Mouse (Mus musculus) c-Kit-positive CD71-positive TER-119-negative erythroid progenitor cells, embryonic 14.5 days (primary cell): ENCODE results near the gene Sez6.
A peak's percentile ranks its signal among the peaks of the same experiment; 100 is the strongest.

Source experiments
- DNase-seq: peaks from one replicate; pipeline ENCODE4 v3.0.0-alpha.2; 2013; ENCODE audit warnings: low read depth

Sez6 gene

DNA sequence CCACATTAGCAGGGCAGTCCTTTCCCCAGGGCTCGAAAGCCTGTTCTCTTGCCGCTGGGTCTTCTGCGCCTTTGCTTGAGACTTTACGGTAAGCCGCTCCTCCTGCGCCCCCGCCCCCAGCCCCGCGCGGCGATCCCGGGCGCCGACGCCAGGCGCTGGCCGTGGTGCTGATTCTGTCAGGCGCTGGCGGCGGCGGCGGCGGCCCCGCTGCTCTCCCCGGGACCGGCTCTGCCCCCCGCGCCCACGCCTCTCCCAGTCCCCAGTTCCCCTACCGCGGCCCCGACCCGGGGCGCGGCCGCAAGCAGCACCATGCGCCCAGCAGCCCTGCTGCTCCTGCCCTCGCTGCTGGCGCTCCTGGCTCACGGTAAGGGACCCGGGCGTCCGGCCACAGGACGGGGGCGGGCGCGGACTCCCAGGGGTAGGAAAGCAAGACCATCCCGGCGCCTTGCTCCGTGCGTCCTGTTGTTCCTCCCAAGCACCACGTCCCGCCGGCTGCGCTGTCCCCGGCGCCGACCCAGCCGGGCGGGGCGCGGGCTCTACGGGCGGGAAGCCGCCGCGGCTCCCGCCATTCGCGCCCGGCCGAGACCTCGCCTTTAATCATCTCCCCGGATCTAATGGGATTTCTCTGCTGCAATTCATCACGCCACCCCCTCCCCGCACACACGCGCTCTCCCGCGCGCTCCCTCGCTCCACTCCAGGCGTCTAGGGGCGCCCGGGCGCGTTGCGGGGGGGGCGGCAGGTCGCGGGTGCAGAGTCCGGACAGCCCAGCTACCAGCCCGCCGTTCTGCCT lies at the start of gene Sez6:
Sez6 (plus strand) TSS at position 50 of the 790 bp plus-strand sequence.
- peak; percentile 49 for DNase-seq

DNA sequence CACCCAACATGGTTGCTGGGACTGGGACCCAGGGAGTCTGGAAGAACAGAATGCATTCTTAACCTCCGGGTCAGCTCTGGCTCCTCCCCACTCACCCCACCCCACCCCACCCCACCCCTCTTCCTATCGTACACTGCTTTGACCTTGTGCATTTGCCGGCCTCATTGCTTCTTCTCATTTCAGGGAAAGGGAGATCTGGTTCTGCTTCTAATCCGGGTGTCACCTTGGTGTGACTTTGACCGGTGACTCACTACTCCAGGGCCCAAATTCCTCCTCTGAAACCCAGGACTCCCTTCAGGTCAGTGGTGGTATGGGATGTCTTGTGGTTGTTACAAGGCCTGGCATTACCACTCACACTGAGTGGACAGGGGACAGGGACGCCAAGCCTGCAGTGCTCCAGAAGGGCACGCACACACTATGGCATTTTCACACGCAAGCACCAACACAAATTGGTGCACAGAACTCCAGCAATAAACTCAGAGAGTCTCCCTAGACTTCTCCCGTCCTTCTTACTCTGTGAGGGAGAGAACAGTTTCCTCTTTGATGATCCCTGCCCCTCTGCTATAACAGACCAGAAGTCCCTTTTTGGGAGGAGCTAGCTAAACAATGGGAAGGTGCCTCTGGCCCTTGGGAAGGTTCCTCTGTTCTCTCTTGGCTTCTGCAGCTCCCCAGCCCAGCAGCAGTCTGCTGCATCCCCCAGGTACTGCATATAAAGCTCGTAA lies 45.9 kb upstream of the Sez6 start:
- DNase-seq: no peak

DNA sequence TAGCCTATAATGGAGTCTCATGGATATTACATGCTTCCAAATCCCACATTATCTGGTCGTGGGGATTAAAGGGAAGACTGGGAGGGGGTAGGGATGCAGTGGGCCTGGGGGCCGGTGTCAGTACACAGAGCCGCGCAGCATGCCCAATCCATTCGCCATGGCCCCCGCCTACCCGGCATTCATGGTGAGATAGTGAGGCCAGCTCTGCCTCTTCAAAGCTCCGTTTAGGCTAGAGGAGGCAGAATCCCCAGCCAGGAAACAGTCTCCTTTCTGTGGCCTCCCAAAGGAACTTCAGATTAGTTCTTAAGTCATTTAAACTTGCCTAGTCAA lies 45.4 kb upstream of the Sez6 start:
- DNase-seq: no peak

- DNase-seq: no peak
Measured at GRCm38 (mm10) chr11:77887373-77887960, 43.1 kb upstream of the Sez6 start.

DNA sequence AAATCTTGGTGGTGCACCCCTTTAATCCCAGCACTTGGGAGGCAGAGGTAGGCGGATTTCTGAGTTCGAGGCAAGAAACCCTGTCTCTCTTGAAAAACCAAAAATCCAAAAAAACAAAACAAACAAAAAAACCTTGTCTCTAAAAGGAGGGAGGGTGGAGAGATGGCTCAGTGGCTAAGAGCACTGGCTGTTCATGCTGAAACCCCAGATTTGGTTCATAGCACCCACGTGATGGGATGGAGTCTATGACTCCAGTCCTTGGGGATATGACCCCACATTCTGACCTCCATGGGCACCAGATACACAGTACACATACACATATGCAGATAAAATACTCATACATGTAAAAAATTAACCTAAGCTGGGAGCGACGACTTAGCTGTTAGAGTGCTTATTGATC lies 41.8 kb upstream of the Sez6 start:
- no peak for DNase-seq

GRCm38 (mm10) chr11:77889484-77889883 lies 41.1 kb upstream of the Sez6 start:
- no peak for DNase-seq

GRCm38 (mm10) chr11:77890648-77891258 lies 39.8 kb upstream of the Sez6 start:
- no peak for DNase-seq

DNA sequence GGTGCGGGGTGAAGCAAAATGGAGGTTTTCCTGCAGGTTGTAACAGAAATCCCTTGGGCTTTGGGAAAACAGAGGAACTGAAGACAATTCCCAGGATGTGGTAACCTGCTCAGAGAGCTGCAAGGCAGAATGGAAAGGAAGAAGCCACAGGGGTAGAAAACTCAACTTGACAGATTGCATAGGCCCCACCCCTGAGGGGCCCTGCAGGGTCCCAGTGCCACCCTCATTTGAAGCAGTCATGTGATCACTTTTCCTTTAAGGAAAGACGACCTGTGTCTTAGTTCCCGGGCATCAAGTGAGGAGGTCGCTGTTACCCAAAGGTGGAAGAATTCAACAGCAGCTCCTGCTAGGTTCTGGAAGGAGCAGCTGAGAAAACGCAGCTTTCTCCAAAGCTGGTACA lies 37.7 kb upstream of the Sez6 start:
- no peak for DNase-seq

- no peak for DNase-seq
Measured at GRCm38 (mm10) chr11:77893283-77893682, 37.3 kb upstream of the Sez6 start.

DNA sequence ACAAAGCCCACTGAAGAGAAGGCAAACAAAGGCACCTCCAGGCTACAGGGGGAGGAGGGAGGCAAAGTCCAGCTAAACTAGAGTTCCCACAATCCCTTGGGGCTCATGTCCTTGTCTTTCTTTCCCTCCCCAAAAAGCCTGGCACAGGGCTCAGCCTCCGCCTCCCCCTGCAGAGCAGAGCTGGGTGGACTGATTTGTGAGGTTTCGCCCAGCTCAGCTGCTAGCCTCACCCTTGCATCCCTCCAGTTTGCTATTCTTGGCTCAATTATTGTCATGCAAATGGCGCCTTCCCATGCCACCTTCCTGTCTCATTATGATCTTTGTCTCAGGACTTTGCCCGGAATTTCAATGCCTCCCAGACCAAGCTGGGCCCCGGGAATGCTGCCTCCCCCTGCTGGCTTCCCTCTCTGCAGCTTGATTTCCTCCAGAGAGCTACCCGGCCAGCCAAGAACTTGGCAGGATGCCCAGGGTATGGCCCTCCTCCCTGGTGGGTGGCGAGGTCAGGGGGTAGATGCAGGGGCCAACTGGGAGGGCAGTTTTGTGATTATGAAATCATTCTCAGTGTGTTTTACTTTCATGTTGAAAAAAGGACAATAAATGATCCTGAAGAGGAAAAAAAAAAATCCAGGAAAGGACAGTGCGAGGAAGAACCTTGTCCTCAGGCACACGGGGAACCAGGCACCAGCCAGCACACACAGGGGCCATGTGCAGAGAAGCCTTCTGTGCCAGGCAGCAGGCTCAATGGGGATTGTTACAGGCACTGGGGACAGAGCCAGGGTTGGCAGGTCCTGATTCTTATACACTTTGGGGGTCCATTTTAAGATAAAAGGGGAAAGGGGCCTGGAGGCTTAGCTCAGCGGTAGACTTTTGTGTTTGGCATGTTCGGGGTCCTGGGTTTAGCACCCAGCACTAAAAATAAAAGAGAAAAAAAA lies 36.5 kb upstream of the Sez6 start, which contains the start of gene Pipox:
Pipox (minus strand) TSS at position 310 of the 932 bp plus-strand sequence.
- no peak for DNase-seq

- DNase-seq: no peak
Measured at GRCm38 (mm10) chr11:77894967-77895366, 35.6 kb upstream of the Sez6 start.

DNA sequence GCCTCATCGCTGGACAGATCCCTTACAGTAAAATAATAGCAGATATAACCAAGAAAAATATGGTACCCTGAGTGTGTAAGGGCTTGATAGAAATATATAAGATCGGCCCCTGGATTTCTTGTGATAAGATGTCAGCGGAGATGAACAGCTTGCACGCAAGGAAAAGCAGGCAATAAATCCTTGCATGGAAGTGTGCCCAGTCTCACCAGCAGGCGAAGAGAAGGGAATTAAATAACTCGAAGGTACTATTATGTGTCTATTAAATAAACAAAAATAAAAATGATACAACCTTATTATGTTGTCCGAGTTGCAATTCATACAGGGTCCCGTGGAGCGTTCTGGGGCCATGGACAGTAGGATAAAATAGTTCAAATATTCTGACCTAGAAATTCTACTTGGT lies 34.6 kb upstream of the Sez6 start:
- DNase-seq: no peak

- no peak for DNase-seq
Measured at GRCm38 (mm10) chr11:77896480-77896819, 34.1 kb upstream of the Sez6 start.

DNA sequence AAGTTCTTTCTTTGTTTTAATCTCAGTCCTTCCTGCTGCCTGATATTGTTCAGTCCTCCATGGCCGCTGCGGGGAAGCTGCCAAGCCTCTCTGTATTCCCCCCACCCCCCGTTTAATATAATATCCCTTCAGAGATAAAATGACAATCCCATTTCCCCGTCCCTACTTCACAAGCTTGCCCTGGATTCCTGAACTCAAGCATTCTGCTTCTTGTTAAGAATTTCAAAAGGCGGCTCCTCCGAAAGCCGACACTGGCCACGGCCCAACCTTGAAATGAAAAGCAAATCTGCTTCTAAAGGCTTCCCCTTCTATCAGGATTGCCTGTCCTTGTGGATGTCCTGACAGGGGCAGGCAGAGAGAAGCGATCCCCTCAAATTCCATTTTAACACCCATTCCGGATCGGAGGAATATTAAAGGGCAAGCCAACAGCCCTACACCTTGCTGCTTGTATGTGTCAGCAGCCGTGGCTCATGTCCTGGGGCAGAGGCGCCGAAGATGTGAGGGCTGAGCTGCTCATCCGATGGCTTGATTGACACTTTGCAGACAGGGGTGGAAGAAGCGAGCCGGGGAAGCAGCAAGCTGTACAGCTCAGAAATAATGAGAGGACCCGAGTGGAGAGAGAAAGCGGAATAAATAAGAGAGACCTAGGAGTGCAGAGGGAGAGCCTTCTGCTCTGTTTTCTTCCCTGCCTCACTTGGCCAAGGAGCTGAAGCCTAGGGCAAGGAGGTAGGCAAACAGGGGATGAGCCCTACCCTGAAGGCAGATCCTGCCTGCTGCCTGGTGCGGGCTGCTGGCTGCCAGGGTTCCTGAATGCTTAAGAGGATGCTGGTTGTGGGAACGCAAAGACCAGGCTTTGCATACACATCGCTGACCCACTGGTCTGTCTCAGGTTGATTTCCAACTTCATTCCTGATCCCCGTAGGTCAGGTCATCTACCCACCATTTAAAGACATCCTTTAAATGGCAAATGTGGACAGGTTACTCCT lies 33.5 kb upstream of the Sez6 start:
- no peak for DNase-seq

GRCm38 (mm10) chr11:77900187-77900586 lies 30.4 kb upstream of the Sez6 start:
- DNase-seq: no peak

DNA sequence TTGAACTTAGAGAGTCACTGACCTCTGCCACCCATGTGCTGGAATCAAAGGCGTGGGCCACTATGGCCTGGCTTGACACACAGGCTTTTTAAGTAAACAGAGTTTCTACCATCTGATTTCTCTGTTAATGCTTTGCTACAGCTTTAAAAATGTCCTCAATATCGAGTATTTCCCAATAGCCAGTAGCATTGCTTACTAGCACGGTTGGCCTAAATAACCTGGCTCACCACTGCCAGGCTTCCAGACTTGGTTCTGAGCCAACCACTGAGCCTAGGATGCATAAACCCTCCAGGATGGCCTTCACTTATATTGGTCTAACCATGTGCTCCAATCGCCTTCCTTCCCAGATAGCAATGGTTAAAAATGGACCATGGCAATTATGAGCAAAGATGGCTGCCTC lies 29.9 kb upstream of the Sez6 start:
- DNase-seq: no peak

DNA sequence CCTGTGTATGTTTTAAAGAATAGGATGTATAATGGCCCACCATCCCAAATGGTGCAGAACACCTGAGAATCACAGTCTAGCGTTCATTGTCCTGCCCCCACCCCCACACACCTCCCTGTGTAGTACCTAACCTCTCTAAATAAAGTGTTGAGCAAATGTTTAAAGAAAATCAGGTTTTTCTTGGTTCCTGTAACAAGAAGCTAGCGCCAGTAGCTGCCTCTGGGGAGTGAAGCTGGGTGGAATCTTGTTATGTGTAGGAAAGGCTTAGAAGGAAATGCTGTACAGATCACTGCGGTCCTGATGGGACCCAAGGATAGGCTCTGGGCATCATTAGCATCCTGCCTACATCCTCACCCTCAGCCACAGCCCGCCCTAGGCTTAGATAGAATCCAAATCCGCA lies 29.2 kb upstream of the Sez6 start:
- no peak for DNase-seq

- DNase-seq: no peak
Measured at GRCm38 (mm10) chr11:77901775-77902355, 28.7 kb upstream of the Sez6 start.

DNA sequence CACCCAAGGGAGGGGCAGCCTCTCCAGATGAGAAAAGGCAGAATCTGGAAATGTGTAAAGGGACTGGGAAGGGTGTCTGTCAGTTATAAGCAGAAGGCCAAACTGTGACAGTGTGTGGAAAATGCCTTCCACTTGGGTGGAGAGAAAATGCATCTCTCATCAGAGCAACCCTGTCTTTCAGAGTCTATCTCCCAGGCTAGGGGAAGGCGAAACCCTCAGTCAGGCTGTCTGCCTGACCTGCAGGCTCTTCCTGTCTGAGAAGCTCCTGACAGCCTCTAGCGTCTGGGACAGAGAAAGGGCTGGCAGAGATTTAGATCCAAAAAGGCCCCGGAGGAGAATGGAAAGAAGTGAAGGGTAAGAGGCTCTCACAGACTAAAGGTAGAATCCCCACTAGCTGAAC lies 26.8 kb upstream of the Sez6 start:
- no peak for DNase-seq

- DNase-seq: no peak
Measured at GRCm38 (mm10) chr11:77904707-77905106, 25.9 kb upstream of the Sez6 start.
